8 mouse cellular contexts compared by ENCODE assay signal in genomic region chr8:12502321-12502775, GRCm38 (mm10).
DNase-seq lines count a peak whose midpoint lies in the region; ATAC-seq and TF ChIP-seq lines count a peak whose summit lies in the region.

No protein-coding gene starts in this region.

- H3K36me3 ChIP-seq in hindbrain, postnatal 0 days (ENCODE audit: insufficient read depth, low read length): no peaks in the 10 kb centered on the region

- no peak overlapping the region for H3K27ac ChIP-seq in hindbrain, postnatal 0 days

- DNase-seq in cerebellum, postnatal 25 days: peak; percentile 16 to 45
- DNase-seq in cerebellum, adult 9-11 months: no peak
- DNase-seq in brain, embryonic 14.5 days (ENCODE audit: low read depth): peak; percentile 90
- no peak for DNase-seq in hindbrain, postnatal 0 days (ENCODE audit: low spot score)
- peak; percentile 59 for DNase-seq in mesoderm, embryonic 11.5 days (ENCODE audit: low read depth, low spot score)
- DNase-seq in spleen, postnatal 14 days (ENCODE audit: low spot score in 2 of 2): no peak
- DNase-seq in left cerebral cortex, adult 8-10 months (ENCODE audit: low spot score in 2 of 2): no peak
- DNase-seq in urinary bladder, postnatal 36 days (ENCODE audit: low spot score in 2 of 2): no peak

- H3K4me3 ChIP-seq in hindbrain, postnatal 0 days (ENCODE audit: low read length): peak overlapping the region; percentile 20

- H3K4me1 ChIP-seq in hindbrain, postnatal 0 days (ENCODE audit: insufficient read depth, low read length): peaks cover 6% of the 10 kb centered on the region; the same call in 1 of the 2 replicates

- H3K27me3 ChIP-seq in hindbrain, postnatal 0 days (ENCODE audit: insufficient read depth, low read length): peaks cover 21% of the 10 kb centered on the region

- H3K9ac ChIP-seq in hindbrain, postnatal 0 days (replicated peaks; ENCODE audit: low read length): no peak overlapping the region

- H3K9me3 ChIP-seq in hindbrain, postnatal 0 days (ENCODE audit: low read length): no peaks in the 10 kb centered on the region

- TF ChIP-seq CTCF in brain, embryonic 14.5 days (IDR thresholded peaks at IDR 0.05; ENCODE audit: borderline replicate concordance, extremely low read depth, insufficient read depth, insufficient read length): no peak
- no peak for TF ChIP-seq CTCF in hindbrain, postnatal 0 days (IDR thresholded peaks at IDR 0.05; ENCODE audit: low read depth)

- no peak for TF ChIP-seq POLR2A in brain, embryonic 14.5 days (IDR thresholded peaks at IDR 0.05; ENCODE audit: borderline replicate concordance, extremely low read depth, insufficient read depth, insufficient read length, poor library complexity, severe bottlenecking)

- peak overlapping the region; percentile 52 for H3K4me2 ChIP-seq in hindbrain, postnatal 0 days (ENCODE audit: low read depth, low read length)

- ATAC-seq in hindbrain, postnatal 0 days: peak; percentile 69

- 1% methylated on average over 22 of the region's 22 CpGs for WGBS in hindbrain, postnatal 0 days

Comparison
In these comparisons a context has a peak if more than half of its experiments do, and no peak if none do; other contexts are left out.
1. DNase-seq: peak in cerebellum, postnatal 25 days (2 of 2), brain, embryonic 14.5 days (single experiment) and mesoderm, embryonic 11.5 days (single experiment); none in cerebellum, adult 9-11 months (single experiment), hindbrain, postnatal 0 days (single experiment), spleen, postnatal 14 days (0 of 2), left cerebral cortex, adult 8-10 months (0 of 2) and urinary bladder, postnatal 36 days (0 of 2).